Mouse (Mus musculus) retina, postnatal 7 days (tissue): ENCODE data around the gene Epb41l1.
A peak's percentile ranks its signal among the peaks of the same experiment; 100 is the strongest.

Experiments used
- DNase-seq: peaks from one replicate; pipeline ENCODE4 v3.0.0-alpha.2; 2012; ENCODE audit warnings: low read depth, low spot score

The Epb41l1 gene

DNA sequence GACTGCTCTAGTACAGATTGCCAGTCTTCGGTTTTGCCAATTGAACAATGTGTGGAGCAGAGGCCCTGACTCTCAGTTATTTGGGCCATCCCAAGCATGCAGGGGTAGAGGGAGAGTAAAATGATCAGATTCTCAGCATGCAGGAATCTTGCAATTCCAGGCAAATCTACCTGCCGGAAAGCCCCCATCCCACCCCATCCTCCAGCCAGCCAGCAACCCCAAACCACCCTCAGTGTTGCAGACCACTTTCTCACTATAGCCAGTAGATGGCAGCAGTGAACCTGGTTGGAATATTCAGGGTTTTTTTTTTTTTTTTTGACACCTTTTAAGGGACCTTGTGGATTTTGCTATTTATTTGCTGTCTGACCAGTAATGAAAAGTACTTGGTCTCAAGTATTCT is 109.0 kb downstream of the Epb41l1 start:
- DNase-seq, result peak; percentile 55

GRCm38 (mm10) chr2:156533160-156533559 is 112.5 kb downstream of the Epb41l1 start:
- DNase-seq, result no peak

DNA sequence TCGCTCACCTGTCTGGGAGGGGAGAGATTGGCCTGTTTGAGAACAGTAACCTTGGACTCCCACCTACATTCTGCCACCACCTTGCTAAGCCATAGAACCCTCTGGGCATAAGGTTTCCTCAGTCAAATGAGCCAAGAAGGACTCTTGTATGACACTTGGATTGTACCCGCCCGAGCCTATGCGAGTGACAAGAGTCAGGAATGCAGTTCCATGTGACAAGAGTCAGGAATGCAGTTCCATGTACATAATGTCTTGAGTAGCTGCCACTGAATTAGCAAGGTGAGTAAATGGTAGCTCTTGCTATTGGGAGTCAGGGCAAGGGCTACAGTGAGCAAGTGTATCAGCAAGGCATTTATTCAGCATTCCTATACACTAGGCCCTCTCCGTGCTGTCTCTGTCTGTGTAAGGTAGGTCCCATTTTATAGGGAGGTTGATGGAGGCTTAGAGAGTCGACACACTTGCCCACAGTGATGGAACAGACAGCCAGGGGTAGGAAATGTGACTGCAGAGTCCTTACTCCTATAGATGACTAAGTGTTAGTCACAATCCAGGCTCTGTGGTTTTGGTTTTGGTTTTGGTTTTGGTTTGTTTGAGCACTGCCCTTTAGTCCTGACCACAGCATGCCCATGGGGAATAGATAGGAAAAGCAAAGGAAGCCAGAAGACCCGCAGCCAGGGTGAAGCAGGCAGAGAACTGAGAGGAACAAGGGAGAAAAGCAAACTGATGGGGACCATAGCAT is 118.3 kb downstream of the Epb41l1 start:
- no peak for DNase-seq

DNA sequence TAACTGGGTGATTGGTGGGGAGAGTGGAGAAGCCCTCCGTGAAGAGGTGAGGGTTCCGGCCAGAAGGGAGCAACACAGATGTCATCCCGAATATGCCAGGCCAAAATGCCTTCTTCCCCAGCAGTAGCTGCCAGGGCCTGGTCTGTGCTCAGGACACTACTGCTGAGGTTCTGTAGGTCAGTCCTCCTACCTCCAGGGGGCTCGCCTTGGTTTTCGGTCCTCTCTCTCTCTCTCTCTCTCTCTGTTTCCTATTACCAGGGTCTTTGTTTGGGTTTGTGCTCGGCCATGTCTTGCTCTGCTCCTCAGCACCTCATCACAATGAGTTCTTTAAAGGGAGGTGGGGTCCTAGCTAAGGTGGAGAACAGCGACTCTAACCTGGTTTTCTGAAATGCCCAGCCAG is 120.3 kb downstream of the Epb41l1 start:
- DNase-seq, result no peak

GRCm38 (mm10) chr2:156542410-156542809 is 121.7 kb downstream of the Epb41l1 start:
- DNase-seq, result no peak

DNA sequence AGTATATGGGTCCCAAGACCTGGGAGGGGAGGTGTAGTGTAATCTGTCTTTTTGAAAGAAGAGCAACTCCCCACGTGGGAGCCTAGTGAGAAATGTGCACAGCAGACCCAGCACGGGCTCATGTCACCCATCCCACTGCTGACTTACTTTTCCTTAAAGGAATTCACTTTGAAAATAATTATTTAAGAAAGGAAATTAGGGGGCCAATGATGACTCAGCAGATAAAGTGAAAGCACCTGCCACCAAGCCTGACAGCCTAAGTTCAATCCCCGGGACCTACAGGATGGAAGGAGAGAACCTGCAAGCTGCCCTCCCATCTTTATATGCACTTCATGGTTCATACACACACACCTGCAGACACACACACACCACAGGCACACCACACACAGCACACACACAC is 123.1 kb downstream of the Epb41l1 start:
- no peak for DNase-seq

DNA sequence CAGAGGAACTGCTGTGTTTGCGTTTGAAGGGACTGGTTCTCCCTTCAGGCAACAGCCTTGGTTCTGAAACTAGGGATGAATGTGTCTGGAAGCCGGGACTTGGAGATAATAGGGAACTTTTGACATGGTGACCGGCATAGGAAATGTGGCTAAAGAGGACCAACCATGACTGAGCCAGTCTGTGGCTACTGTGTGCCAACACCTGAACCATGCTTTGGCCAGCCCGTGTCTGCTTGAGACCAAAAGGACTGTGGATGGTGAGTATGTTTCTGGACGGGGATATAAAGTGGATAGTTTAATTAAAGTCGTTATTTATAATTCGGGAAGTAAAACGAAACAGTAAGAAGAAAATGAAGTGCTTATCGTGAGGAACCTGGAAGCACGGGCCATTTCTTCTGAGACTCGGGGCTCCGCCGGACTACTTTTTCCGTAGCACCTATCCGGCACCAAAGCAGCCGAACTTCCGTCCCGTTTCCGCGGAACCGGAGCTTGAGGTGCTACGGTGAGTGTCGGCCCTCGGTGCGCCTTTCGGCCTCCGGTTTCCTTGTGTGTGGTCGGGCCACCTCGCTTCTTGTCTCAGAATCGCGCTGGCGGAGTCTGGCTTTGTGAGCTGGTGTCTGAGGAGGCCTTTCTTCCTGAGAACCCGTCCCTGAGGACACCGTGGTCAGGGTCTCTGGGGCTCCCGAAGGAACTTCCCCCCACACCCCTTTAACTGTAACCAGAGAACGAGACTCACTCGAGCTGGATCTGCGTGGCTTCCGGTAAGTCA is 126.6 kb downstream of the Epb41l1 start, which contains the start of gene Aar2:
Gene Aar2, plus strand, starts transcription at position 462 of the 769 bp plus-strand sequence.
- DNase-seq, result peak; percentile 61

- no peak for DNase-seq
These were observed 131.7 kb downstream of the Epb41l1 start for GRCm38 (mm10) chr2:156552421-156552820.

- no peak for DNase-seq
These were observed 141.1 kb downstream of the Epb41l1 start for GRCm38 (mm10) chr2:156561808-156562207.

DNA sequence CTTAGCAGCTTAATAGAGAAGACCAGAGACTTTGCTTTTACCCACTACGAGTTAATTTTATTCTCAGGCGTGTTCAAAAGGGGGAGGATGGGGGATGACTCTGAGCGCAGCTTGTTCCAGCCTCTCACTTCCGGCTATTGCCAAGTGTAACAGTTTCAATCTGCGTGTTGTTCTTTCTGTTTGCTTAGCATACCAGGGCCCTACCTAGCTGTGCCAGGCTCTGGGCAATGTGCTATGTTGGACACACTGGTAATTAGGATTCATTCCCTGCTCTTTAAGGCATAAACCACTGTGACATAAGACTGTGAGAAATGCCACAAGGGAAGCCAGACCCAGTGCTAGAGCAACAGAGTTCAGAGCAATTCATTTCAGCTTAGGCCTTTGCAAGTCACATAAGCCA is 142.8 kb downstream of the Epb41l1 start:
- no peak for DNase-seq

DNA sequence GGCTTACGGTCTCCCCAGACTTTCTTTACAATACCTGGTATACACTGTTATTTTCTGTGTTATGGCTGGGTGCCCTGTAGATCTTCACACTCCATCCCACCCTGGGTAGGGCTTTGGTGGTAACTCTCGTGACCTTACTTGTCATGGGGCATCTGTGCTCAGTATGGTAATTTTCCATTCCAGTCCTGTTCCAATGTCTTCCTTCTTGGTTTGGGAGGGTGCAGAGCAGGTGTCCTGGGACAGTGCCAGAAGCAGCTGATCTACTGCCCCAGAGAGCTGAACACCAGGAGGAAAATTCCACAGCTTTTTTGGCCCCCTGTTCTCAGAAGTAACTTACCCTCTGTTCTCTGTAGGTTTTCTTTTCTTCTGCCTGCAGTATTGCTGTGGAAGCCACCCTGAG is 145.8 kb downstream of the Epb41l1 start:
- no peak for DNase-seq

DNA sequence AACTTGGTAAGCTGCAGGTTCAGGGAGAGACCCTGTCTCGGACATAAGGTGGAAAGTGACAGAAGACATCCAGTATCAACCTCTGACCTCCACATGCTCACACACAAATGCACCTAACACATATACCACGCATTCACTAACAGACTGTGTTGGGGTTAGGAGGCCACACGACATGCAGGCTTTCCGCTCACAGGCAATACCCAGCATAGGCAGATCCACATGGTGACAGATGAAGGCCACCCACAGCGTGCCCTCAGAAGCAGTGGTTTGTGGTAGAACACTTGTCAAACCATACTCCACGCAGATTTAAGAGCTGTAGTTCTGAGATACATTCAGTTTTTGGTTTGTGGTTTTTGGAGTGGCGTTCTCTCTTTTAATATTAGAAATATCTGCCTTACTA is 147.9 kb downstream of the Epb41l1 start:
- no peak for DNase-seq

DNA sequence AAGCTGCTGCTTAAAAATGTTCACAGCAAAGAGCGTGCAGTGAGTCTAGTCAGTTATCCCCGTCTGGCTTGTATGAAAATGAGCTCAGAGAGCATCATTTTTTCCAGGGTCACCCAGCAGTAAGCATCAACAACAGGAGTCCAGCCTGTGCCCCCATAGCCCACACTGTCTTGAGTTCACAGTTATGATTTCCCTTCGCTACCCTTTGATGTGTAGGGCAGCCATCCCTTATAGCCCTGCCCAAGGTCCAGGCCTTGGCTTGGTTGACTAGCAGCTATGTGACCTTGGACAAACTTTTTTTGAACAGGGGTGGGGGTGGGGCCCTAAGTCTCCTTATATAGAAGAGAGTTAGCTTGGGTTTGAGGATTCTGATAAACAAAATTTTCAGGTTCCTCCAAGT is 148.6 kb downstream of the Epb41l1 start:
- DNase-seq, result no peak

DNA sequence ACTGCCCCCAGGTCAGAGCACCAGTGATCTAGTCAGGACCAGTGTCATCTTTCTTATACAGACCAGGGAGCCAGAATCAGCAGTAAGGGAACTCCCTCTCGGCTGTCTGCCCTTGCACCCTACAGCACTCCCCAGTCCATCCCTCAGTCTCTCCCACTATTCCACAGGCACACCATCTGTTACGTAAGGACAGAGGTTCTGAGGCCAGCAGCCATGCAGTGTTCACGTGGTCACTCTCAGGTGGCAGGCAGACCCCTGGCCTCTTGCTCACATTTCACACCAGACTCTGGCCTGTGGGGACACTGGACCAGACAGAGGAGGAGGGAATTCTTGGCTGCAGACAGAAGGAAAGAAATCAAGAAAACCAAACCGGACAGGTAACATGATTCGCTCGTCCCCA is 150.8 kb downstream of the Epb41l1 start:
- DNase-seq, result no peak

GRCm38 (mm10) chr2:156576850-156577587 is 156.3 kb downstream of the Epb41l1 start:
- DNase-seq, result no peak

GRCm38 (mm10) chr2:156580507-156580906 is 159.8 kb downstream of the Epb41l1 start:
- no peak for DNase-seq

DNA sequence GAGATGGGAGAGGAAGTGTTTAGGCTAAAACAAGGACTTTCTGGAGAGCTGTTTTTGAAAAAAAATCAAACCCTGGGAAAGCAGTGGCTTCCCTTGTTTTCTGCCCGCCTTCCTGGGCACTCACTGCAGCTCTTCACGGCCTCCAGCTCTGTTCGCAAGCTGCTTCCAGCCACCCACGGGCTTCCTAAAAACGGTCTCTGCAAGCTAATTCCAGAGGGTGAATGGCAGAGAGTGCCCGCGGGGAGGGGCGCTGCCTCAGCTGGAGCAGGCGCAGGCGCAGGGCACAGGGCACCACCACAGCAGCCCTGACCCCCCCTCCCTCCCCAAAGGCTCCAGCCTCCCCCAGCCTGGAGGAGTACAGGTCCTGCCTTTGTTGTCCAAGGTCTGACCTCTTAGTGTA is 160.5 kb downstream of the Epb41l1 start:
- no peak for DNase-seq

DNA sequence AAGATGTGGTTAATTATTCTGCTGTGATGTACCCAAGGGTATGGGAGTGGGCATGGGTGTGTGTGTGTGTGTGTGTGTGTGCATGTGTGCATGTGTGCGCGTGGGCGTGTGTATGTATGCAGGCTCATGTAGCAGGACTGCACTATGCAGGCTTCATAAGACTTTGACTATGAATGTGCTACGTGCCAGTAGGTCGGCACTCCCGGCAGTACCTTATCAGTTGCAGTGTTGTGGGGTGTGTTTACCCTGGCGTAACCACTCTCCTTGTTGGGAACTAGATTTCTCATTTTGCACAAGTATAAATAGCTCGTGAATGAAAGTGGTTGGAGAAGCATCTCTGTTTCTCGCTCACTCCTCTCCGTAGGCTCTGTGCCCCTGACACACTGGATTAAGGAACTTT is 162.2 kb downstream of the Epb41l1 start:
- no peak for DNase-seq

- DNase-seq, result no peak
These were observed 163.6 kb downstream of the Epb41l1 start for GRCm38 (mm10) chr2:156584154-156584796.

- no peak for DNase-seq
These were observed 164.2 kb downstream of the Epb41l1 start for GRCm38 (mm10) chr2:156584797-156585471.

- no peak for DNase-seq
These were observed 168.8 kb downstream of the Epb41l1 start for GRCm38 (mm10) chr2:156589481-156589880.
